Mouse (Mus musculus) stomach, embryonic 14.5 days (tissue): Measurements from ENCODE around the gene Nrap. TPM values are rescaled to one million over a fixed set of nuclear protein-coding genes. Genes with fewer than 3 reads are reported as not detected.

Source experiments
- ATAC-seq: fragments of 200-750 bp; cut with Nextera tagmentation; 2 replicates; pipeline ENCODE4 v1.8.0; 2017; ENCODE audit warnings: low read depth, moderate TSS enrichment; ENCODE audit not compliant: insufficient number of reproducible peaks, insufficient read depth, low FRiP score
- H3K27ac ChIP-seq: fragments of 300-500 bp; sonication (generic); 2 replicates; pipeline ENCODE4 v1.5.1; 2014; ENCODE audit warnings: mild to moderate bottlenecking, low read length, moderate library complexity, mixed read lengths
- H3K27me3 ChIP-seq: fragments of 300-500 bp; sonication (generic); 2 replicates; pipeline ENCODE4 v1.6.1; 2014; ENCODE audit warnings: low read length, control low read depth, mixed read lengths; ENCODE audit not compliant: control insufficient read depth, insufficient read depth
- H3K36me3 ChIP-seq: fragments of 300-500 bp; sonication (generic); 2 replicates; pipeline ENCODE4 v1.6.1; 2014; ENCODE audit warnings: mild to moderate bottlenecking, control low read depth, low read length, moderate library complexity, mixed read lengths; ENCODE audit not compliant: control insufficient read depth, insufficient read depth
- H3K4me1 ChIP-seq: fragments of 300-500 bp; sonication (generic); 2 replicates; pipeline ENCODE4 v1.6.1; 2014; ENCODE audit warnings: low read length, control low read depth, mixed read lengths; ENCODE audit not compliant: control insufficient read depth, insufficient read depth
- H3K4me2 ChIP-seq: fragments of 300-500 bp; sonication (generic); replicated peaks from 2 replicates; pipeline ENCODE4 v1.6.1; 2014; ENCODE audit warnings: low read depth, low read length, control low read depth
- H3K4me3 ChIP-seq: fragments of 300-500 bp; sonication (generic); 2 replicates; pipeline ENCODE4 v1.5.1; 2014; ENCODE audit warnings: low read depth, low read length, control low read depth
- H3K9ac ChIP-seq: fragments of 300-500 bp; sonication (generic); replicated peaks from 2 replicates; pipeline ENCODE4 v1.6.1; 2014; ENCODE audit warnings: low read depth, mild to moderate bottlenecking, control low read depth, low read length, moderate library complexity, mixed read lengths
- H3K9me3 ChIP-seq: fragments of 300-500 bp; sonication (generic); 2 replicates; pipeline ENCODE4 v1.6.1; 2016; ENCODE audit warnings: low read depth, low read length, control low read depth; ENCODE audit not compliant: control insufficient read depth
- WGBS: fragments of 180-500 bp; shearing (Covaris S2); extraction: QIAGEN DNeasy Blood & Tissue Kit; methylation state at CpG from one replicate; pipeline ENCODE4 v1.1.7; 2014; 5-methylcytosine and 5-hydroxymethylcytosine counted together
- polyA plus RNA-seq: library from polyadenylated mRNA; unstranded; fragments of >200 nt; fragmentation: Nextera tagmentation; extraction: Ambion mirVana; gene quantifications from 2 replicates; pipeline ENCODE4 v1.2.1, GENCODE M21; 2014

The Nrap gene
- polyA plus RNA-seq, 1 experiment from 2014 or later = 0.26 TPM

DNA sequence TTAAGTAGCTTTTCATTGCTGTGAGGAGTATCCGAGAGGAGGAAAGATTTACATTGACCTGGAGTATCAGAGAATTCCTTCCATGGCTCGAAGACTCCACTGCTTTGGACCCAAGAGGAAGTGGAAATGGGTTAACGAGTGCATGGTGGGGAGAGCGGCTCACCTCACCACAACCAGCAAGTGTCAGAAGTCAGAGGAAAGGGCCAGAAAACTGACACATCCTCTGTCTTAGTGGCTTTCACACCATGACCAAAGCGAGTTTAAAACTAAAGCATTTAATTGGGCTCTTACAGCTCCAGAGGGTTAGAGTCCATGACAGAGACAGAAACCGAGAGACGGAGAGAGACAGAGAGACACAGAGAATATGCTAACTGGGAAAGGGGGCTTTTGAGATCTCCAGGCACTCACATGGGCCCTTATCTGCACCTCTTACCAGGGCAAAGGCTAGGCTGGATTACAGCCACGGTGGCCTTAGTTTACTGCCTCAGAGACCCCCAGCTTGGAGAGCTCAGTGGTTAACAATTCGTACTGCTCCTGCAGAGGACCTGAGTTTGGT lies 3.6 kb upstream of the Nrap start:
- H3K9me3 ChIP-seq = no peaks in the 10 kb centered on the region
- WGBS = 72% methylated on average over 9 of the region's 9 CpGs
- no peak overlapping the region for H3K4me2 ChIP-seq
- no peak overlapping the region for H3K9ac ChIP-seq
- no peak overlapping the region for H3K27ac ChIP-seq
- peaks cover 7% of the 10 kb centered on the region for H3K4me1 ChIP-seq
- no peaks in the 10 kb centered on the region for H3K27me3 ChIP-seq
- no peak for ATAC-seq
- no peak overlapping the region for H3K4me3 ChIP-seq
- no peaks in the 10 kb centered on the region for H3K36me3 ChIP-seq

DNA sequence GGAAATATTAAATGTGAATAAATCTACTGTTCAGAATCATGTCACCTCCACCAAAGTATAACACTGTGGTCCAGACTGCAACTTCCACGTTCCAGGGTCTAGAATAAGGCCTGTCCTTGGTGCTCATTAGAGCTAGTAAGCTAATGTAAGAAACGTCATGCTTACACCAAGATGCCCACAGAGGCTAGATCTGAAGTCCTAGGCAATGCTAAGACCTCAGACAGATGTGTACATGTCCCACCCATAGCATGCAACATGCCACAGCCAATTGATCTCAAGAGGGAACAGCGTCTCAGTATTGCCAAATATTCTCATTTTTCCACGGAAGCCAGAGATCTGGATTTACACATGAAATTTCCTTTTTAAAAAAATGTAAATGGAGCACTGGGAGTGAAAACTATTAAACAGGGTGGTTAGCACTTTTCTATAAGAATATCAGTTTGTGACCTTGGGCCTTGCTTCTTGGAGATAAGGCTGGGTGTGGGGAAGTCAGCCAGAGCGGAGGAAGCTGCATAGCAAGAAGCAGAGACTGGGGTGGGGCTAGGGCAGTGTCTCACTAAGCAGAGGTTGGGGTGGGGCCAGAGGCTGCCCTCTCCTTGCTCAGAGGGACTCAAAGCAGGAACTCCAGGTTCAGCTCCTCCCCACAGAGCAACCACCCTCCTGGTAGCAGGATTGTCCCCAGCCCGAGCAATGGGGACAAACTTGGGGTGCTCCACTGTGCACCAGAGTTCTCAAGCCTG lies 1.6 kb upstream of the Nrap start:
- Histone ChIP-seq H3K36me3 (no peaks in the 10 kb centered on the region), H3K27ac (no peak overlapping the region), H3K9me3 (no peaks in the 10 kb centered on the region), H3K4me2 (no peak overlapping the region), H3K9ac (no peak overlapping the region), H3K27me3 (no peaks in the 10 kb centered on the region), H3K4me3 (no peak overlapping the region), H3K4me1 (no peaks in the 10 kb centered on the region)
- ATAC-seq = peak; percentile 97
- WGBS = 69% methylated on average over 6 of the region's 6 CpGs

DNA sequence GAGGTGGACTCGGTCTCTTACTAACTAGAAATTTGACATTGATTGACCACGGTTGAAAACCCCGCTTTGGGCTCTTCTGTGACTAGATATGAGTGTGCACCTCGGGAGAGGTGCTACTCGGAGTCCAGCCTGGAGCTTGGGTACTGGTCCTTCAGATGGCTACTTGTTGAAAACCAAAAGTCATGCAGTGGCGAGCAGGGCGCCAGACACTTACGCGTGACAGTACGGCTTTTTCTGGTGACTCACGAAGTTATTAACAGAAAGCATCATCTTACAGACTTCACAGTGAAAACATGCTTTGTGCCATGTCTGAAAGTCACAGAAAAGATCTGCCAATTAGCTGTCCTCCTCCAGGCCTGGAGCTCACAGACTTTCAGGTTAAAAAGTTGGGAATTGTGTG lies 661 bp downstream of the Nrap start:
- no peaks in the 10 kb centered on the region for H3K9me3 ChIP-seq
- no peaks in the 10 kb centered on the region for H3K36me3 ChIP-seq
- no peak overlapping the region for H3K27ac ChIP-seq
- no peaks in the 10 kb centered on the region for H3K27me3 ChIP-seq
- no peak overlapping the region for H3K9ac ChIP-seq
- WGBS = 92% methylated on average over 11 of the region's 11 CpGs
- H3K4me3 ChIP-seq = no peak overlapping the region
- ATAC-seq = no peak
- H3K4me1 ChIP-seq = no peaks in the 10 kb centered on the region
- H3K4me2 ChIP-seq = no peak overlapping the region

DNA sequence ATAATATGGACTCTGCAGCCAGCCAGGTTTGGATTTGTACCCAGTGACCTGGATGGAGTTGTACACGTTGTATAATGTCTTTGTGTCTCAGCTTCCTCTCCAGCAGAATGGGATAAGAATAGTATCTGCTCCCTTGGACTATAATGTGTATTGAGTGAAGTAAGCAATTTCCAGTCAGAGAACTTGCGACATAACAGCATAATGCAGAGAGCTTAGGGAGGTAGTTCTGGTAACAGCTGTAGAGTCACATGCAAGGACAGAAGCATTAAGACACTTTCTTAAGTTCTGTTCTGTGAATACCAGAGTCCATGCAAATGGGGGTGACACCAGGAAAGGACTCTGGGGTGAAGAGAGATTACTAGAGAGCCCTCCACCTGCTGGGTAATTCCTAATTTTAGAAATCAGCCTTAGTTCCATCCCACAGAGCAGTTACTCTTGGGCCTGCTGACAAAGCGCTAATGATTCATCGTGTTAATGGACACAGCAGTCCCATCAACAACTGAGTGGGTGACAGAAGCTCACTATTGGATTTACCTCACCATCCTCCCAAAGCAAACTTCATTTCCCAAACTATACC lies 2.0 kb downstream of the Nrap start:
- Histone ChIP-seq H3K4me1 (no peaks in the 10 kb centered on the region), H3K9me3 (no peaks in the 10 kb centered on the region), H3K27ac (no peak overlapping the region), H3K4me2 (no peak overlapping the region), H3K36me3 (no peaks in the 10 kb centered on the region), H3K4me3 (no peak overlapping the region), H3K9ac (no peak overlapping the region), H3K27me3 (no peaks in the 10 kb centered on the region)
- ATAC-seq = no peak
- 79% methylated on average over 4 of the region's 4 CpGs for WGBS

DNA sequence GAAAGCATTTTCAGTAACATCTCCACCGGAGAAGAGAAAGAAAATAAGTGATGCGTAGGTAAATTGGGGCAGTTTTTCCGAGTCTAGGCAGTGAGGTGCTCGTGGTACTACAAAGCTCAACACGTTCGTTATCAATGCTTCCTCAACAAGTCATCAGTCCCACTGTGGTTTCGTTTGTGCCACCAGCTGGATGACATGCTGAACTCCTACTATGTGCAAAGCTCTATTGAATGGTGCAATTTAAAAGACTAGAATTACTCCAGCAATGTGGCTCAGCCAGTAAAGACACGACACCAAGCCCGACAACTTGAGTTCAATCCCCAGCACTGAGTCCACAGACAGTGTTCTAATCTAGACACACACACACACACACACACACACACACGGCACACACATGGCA lies 3.7 kb downstream of the Nrap start:
- ATAC-seq = no peak
- 94% methylated on average over 10 of the region's 10 CpGs for WGBS

DNA sequence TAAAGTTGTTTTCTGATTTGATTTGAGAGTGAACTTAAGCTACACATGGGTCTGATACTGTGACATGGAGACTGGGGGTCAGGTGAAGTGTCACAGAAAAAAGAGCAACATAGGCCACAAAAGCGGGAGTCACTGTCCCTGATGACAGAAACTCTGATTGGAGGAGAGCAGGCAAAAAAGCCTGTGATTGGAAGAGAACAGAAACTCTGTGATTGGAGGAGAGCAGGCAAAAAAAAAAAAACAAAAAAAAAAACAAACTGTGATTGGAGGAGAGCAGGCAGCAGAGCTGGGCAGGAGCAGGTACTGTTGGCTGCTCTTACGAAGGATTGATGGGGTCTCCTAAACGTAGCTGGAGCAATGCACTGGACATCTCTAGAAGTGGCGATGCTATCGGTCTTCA lies 4.3 kb downstream of the Nrap start:
- H3K27ac ChIP-seq = no peak overlapping the region
- no peaks in the 10 kb centered on the region for H3K9me3 ChIP-seq
- no peak overlapping the region for H3K4me2 ChIP-seq
- WGBS = 84% methylated on average over 5 of the region's 5 CpGs
- no peak overlapping the region for H3K9ac ChIP-seq
- ATAC-seq = no peak
- H3K4me1 ChIP-seq = no peaks in the 10 kb centered on the region
- H3K36me3 ChIP-seq = no peaks in the 10 kb centered on the region
- H3K27me3 ChIP-seq = no peaks in the 10 kb centered on the region
- H3K4me3 ChIP-seq = no peak overlapping the region

More for the DNA sequence above, 3.7 kb downstream of the Nrap start:
- H3K9me3 ChIP-seq = no peaks in the 10 kb centered on the region
- H3K27me3 ChIP-seq = no peaks in the 10 kb centered on the region
- H3K27ac ChIP-seq = no peak overlapping the region
- no peak overlapping the region for H3K4me3 ChIP-seq
- no peak overlapping the region for H3K4me2 ChIP-seq
- H3K36me3 ChIP-seq = no peaks in the 10 kb centered on the region
- H3K4me1 ChIP-seq = no peaks in the 10 kb centered on the region
- no peak overlapping the region for H3K9ac ChIP-seq

DNA sequence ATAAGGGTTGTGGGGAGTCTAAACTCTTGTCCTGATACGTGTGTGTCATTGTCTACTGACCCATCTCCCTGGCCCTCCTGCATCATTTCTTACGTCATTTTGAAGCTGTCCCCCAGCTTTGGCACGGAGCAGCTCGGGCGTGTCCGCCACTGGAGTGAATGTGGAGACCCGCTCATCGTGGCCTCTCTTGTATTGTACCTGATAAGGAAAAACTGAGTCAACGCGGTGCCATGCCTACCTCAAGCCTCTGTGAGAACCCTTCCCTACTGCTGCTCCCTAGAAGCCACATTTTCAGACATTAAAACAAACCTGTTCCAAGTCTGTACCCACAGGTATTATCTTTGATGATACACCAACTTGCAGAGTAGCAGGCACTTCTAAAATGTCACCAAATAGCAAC lies 8.4 kb downstream of the Nrap start:
- Histone ChIP-seq H3K4me3 (no peak overlapping the region), H3K27me3 (no peaks in the 10 kb centered on the region), H3K27ac (no peak overlapping the region), H3K4me1 (no peaks in the 10 kb centered on the region), H3K9ac (no peak overlapping the region), H3K36me3 (no peaks in the 10 kb centered on the region), H3K4me2 (no peak overlapping the region), H3K9me3 (no peaks in the 10 kb centered on the region)
- WGBS = 86% methylated on average over 10 of the region's 10 CpGs
- ATAC-seq = no peak

DNA sequence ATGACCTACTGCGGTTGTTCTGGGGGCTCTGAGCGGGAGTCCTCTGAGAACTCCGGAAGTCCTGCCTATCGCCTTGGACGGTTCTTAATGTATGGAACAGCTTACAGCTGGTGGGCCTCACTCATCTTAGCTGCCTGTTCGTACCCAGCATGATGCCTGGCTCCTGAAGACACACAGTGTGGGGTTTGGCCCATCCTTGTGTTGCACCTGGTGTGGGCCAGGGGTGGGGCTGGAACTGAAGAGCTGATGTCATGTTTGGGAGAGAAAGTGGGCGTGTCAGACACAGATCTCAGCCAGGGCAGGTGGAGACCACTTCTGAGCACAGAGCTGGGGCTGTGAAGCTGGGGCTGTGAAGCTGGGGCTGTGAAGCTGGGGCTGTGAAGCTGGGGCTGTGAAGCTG lies 9.5 kb downstream of the Nrap start:
- WGBS = 76% methylated on average over 7 of the region's 7 CpGs
- Histone ChIP-seq H3K9me3 (no peaks in the 10 kb centered on the region), H3K4me1 (no peaks in the 10 kb centered on the region), H3K27me3 (no peaks in the 10 kb centered on the region), H3K4me3 (no peak overlapping the region), H3K36me3 (no peaks in the 10 kb centered on the region), H3K9ac (no peak overlapping the region), H3K27ac (no peak overlapping the region), H3K4me2 (no peak overlapping the region)
- no peak for ATAC-seq
